7 mouse cellular contexts compared by ENCODE assay signal in genomic region chr15:98093121-98094011, GRCm38 (mm10). TPM values are rescaled to one million over a fixed set of nuclear protein-coding genes. Genes with fewer than 3 reads are reported as not detected.
A peak's percentile ranks its signal among the peaks of the same experiment; 100 is the strongest.
DNase-seq lines count a peak whose midpoint lies in the region; ATAC-seq lines count a peak whose summit lies in the region.

Senp1 (minus strand) TSS chr15:98093744.

- H3K27me3 ChIP-seq in intestine, embryonic 16.5 days (replicated peaks; ENCODE audit: control insufficient read depth, insufficient read depth, low read length) = no peaks in the 10 kb centered on the region
- H3K27me3 ChIP-seq in midbrain, embryonic 11.5 days (ENCODE audit: control insufficient read depth, insufficient read depth, low read length) = no peaks in the 10 kb centered on the region

- peaks cover 6% of the 10 kb centered on the region for H3K4me1 ChIP-seq in intestine, embryonic 16.5 days (ENCODE audit: control insufficient read depth, insufficient read depth, low read length)
- H3K4me1 ChIP-seq in midbrain, embryonic 11.5 days (ENCODE audit: control insufficient read depth, insufficient read depth, low read length) = peaks cover 16% of the 10 kb centered on the region

- WGBS in intestine, embryonic 16.5 days = under 1% methylated on average over 49 of the region's 58 CpGs
- under 1% methylated on average over 53 of the region's 58 CpGs for whole genome bisulfite sequencing in midbrain, embryonic 11.5 days

- peak within 1 kb of the TSS; percentile 89 for H3K4me3 ChIP-seq in intestine, embryonic 16.5 days (ENCODE audit: low read length)
- H3K4me3 ChIP-seq in midbrain, embryonic 11.5 days (ENCODE audit: low read depth, low read length) = peak within 1 kb of the TSS; percentile 94

- DNase-seq in adrenal gland, adult 18-20 months (ENCODE audit: low spot score in 2 of 2) = peak; percentile 85 to 87
- peak; percentile 95 for DNase-seq in embryo, embryonic 11 days
- peak; percentile 85 to 88 for DNase-seq in gastrocnemius, postnatal 36 days
- DNase-seq in left cerebral cortex, postnatal 36 days (ENCODE audit: low spot score in 2 of 2) = peak; percentile 92 to 93
- DNase-seq in midbrain, embryonic 11.5 days (ENCODE audit: low spot score, missing footprints) = peak; percentile 99
- peak; percentile 84 for DNase-seq in skeletal muscle tissue, adult 2 months (ENCODE audit: low read depth, low spot score)

- intact Hi-C loops in gastrocnemius, postnatal 36 days (cut with DNase I) = loop anchor here (5.0 kb wide), 1 partner anchor 79 kb away; no protein-coding TSS in a partner anchor
- intact Hi-C loops in left cerebral cortex, postnatal 36 days (cut with DNase I) = loop anchor here (1.0 to 5.0 kb wide), 2 partner anchors 15 to 54 kb away; no protein-coding TSS in a partner anchor

- peak within 1 kb of the TSS; percentile 96 for H3K9ac ChIP-seq in intestine, embryonic 16.5 days (ENCODE audit: low read depth, low read length)
- H3K9ac ChIP-seq in midbrain, embryonic 11.5 days (ENCODE audit: low read length) = peak within 1 kb of the TSS; percentile 96

- peak; percentile 93 for ATAC-seq in intestine, embryonic 16.5 days
- peak; percentile 93 for ATAC-seq in midbrain, embryonic 11.5 days (ENCODE audit: low FRiP score)

- no peaks in the 10 kb centered on the region for H3K9me3 ChIP-seq in intestine, embryonic 16.5 days (ENCODE audit: control insufficient read depth, low read length)
- H3K9me3 ChIP-seq in midbrain, embryonic 11.5 days (ENCODE audit: control insufficient read depth, low read length) = no peaks in the 10 kb centered on the region

- H3K4me2 ChIP-seq in intestine, embryonic 16.5 days (ENCODE audit: low read depth, low read length) = peak within 1 kb of the TSS; percentile 62
- H3K4me2 ChIP-seq in midbrain, embryonic 11.5 days = peak within 1 kb of the TSS; percentile 59

- no peaks in the 10 kb centered on the region for H3K36me3 ChIP-seq in intestine, embryonic 16.5 days (ENCODE audit: control insufficient read depth, insufficient read depth, low read length)
- 0 out of 2 replicates have a peak, but pooled peaks cover under 1% of the 10 kb centered on the region for H3K36me3 ChIP-seq in midbrain, embryonic 11.5 days (ENCODE audit: control insufficient read depth, insufficient read depth, low read length)

- H3K27ac ChIP-seq in intestine, embryonic 16.5 days (ENCODE audit: low read length) = peak within 1 kb of the TSS; percentile 97
- peak within 1 kb of the TSS; percentile 93 for H3K27ac ChIP-seq in midbrain, embryonic 11.5 days (ENCODE audit: low read depth, low read length)

RNA-seq across cellular contexts. Expression of gene Senp1, which starts in this region (rescaled TPM):
- total RNA-seq in adrenal gland, adult 18-20 months (2021) = 10 to 100 TPM; 16.3 to 16.9 TPM
- 1 to 10 TPM; 6.0 to 8.1 TPM for total RNA-seq in gastrocnemius, postnatal 36 days (2021)
- polyA plus RNA-seq in intestine, embryonic 16.5 days (2015; fragmentation: Nextera tagmentation; extraction: Ambion mirVana) = 18.0 and 20.2 TPM in 2 replicates
- total RNA-seq in left cerebral cortex, postnatal 36 days (2021) = 10 to 100 TPM in 1 of 2 experiments, 1 to 10 TPM in 1; 9.8 to 14.5 TPM
- polyA plus RNA-seq in midbrain, embryonic 11.5 days (2014; fragmentation: Nextera tagmentation; extraction: Ambion mirVana) = 46.2 and 47.6 TPM in 2 replicates

Comparison
In these comparisons a context has a peak if more than half of its experiments do, and no peak if none do; other contexts are left out.
1. Peak in every context shown above with its lines: DNase-seq, ATAC-seq, H3K4me3 ChIP-seq and H3K27ac ChIP-seq.